Mouse (Mus musculus): ENCODE data around the gene Igfn1.

Gene Igfn1

GRCm38 (mm10) chr1:135929876-135930275 is 76.3 kb downstream of the Igfn1 start:
- WGBS: 56% methylated on average over 3 of the region's 3 CpGs

GRCm38 (mm10) chr1:135925848-135926247 is 80.3 kb downstream of the Igfn1 start:
- 51% methylated on average over 5 of the region's 5 CpGs for WGBS

DNA sequence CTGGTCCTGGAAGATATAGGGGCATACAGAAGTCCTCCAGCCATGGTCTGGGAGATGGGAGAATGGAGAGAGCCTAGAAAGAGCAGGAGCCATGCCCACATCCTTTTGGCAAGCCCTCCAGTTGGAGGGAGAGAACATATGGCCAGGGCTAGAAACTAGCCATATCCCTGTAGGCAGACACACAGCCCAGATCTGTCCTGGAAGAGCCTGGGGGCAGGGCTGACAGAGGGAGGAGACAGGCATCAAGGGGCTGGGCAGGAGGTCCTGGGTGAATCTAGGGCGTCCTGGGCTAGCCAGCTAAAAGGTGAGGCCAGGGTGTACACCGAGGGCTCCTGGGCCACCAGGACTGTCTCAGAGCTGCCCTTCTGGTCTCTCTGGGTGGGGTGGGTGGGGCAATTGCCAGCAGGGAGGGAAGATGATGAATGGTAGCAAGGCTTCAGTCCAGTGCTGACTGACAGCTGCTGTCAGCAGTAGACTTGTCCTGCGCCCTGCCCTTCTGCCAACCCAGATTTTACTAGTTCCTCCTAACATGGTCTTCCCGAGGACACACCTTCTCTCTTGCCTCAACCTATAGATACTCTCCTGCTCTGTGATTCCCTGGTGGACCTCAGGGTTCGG is 81.7 kb downstream of the Igfn1 start:
- 74% methylated on average over 5 of the region's 5 CpGs for WGBS

GRCm38 (mm10) chr1:135923229-135923628 is 82.9 kb downstream of the Igfn1 start:
- WGBS: 72% methylated on average over 7 of the region's 7 CpGs

GRCm38 (mm10) chr1:135918644-135919407 is 87.3 kb downstream of the Igfn1 start, which contains the start of gene Pkp1:
TSS of gene Pkp1 (minus strand) at chr1:135919207.
- 3% methylated on average over 63 of the region's 67 CpGs for WGBS

DNA sequence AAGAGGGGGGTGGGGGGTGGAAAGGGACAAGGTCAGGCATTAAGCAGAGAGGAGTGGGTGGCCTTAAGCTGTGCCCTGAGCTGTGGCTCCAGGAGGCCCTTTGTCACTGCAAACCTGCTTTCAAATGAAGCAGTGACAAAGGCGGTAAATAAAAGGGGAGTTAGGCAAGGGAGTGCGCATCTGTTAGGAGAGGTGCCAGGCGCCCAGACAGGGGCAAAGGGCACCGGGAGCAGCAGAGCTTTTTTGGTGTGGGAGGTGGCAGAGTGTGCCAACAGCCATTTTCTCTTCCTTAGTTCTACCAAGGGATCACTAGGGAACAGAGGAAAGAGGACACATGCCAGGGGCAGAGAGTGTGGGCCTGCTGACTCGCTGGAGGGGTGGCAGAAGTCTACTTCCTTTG is 88.9 kb downstream of the Igfn1 start:
- WGBS: 48% methylated on average over 5 of the region's 5 CpGs

DNA sequence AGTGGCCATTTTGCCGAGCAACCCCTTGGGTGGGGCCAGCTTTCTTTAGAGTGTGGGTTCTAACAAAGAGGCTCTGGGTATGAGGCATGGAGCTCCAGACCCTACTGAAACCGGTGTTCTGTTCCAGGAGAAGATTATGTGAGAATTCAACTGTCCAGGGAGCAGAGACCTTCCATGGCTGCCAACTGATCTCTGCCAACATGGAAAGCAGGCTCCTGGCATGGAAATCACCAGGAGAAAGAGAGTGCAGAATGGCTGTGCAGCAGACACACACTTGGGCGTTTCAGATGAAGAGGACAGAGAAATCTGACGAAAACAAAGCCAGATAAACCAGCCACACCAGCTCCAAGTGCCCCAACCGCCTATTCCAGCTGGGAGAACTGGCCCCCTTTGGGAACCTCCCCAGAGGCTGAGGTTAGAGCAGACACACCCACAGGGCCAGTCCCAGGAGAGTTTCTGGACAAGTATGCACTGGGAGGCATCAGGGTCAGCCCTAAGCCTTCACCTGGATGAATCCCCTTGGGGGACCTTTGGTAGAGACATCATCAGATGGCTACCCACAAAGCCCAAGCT is 89.6 kb downstream of the Igfn1 start:
- WGBS: 67% methylated on average over 5 of the region's 5 CpGs

DNA sequence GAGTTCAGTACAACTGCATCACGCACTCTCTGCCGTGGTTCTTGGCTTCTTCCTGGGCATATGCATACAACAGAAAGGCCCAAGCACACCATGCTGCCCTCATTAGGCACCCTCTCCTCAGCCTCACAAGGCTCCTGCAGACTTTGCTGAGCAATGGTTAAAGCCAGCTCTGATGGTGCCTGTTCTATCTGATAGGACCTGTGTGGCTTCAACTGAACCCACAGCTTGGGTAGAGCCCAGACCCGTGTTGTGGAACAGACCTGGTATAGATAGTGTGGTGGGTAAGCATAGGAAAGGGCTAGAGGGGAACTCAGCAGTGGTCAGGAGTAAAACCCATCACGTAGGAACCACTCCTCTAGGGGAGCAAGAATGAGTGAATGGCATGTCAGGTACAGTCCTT is 92.5 kb downstream of the Igfn1 start:
- WGBS: 86% methylated on average over 4 of the region's 4 CpGs

GRCm38 (mm10) chr1:135909381-135909780 is 96.8 kb downstream of the Igfn1 start:
- 39% methylated on average over 6 of the region's 6 CpGs for WGBS

GRCm38 (mm10) chr1:135906736-135907135 is 99.4 kb downstream of the Igfn1 start:
- WGBS: 31% methylated on average over 11 of the region's 11 CpGs

All from cerebral cortex, adult 2 months (tissue).